Mouse (Mus musculus) erythroblast, adult 5-6 weeks (primary cell): ENCODE data around the gene Nfxl1. TPM values are rescaled to one million over a fixed set of nuclear protein-coding genes. Genes with fewer than 3 reads are reported as not detected.
"Not testable (repeated sequence)": the region's sequence is repeated elsewhere in the genome, so short reads cannot be mapped to it uniquely, and the experiment has no call there.

Source experiments
- ATAC-seq: replicated peaks from 2 replicates; pipeline ENCODE4 v1.8.0; 2016; ENCODE audit warnings: moderate number of reproducible peaks, mild to moderate bottlenecking, moderate TSS enrichment, inconsistent platforms; ENCODE audit not compliant: poor library complexity, low FRiP score, severe bottlenecking
- total RNA-seq, 2 experiments: library from RNA; stranded (forward) in 1 of 2; stranded (reverse) in 1 of 2; fragments of 150-400 nt in 1 of 2; fragments of 200-764, 138-1000 nt in 1 of 2; gene quantifications; 2 replicates each; pipeline versions ENCODE4 v1.2.3 to v1.2.4; 2015 to 2017; ENCODE audit warnings: low replicate concordance in 2 of 2

The Nfxl1 gene
- 5.8 and 15.0 TPM in 2 replicates for total RNA-seq (2015; ENCODE audit: low replicate concordance)
- total RNA-seq (2017; ENCODE audit: low replicate concordance): 10.1 and 11.8 TPM in 2 replicates

DNA sequence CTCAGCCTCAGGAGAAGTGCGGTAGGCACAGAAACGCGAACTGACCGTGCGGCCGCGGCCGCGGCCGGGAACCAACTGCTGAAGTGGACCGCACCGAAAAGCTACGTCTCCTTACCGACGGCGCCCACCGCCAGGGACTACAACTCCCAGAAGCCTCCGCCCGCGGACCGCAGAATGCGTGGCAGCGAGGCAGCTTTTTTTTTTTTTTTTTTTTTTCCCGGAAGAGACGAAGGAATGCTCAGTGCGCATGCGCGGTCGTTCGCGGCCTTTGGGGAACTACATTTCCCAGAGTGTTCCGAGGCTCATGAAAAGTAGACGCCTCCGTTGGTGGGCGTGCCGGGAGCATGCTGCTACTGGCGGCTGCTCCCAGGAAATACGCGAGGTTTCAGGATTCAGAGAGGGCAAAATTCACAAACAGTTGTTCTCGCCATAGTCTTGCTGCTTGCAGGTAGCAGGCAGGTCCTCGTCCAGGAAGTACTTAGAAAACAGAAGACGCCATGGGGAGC, at the start of gene Nfxl1:
Gene Nfxl1, minus strand, starts transcription at position 141 of the 506 bp plus-strand sequence.
- peak; percentile 96 for ATAC-seq

DNA sequence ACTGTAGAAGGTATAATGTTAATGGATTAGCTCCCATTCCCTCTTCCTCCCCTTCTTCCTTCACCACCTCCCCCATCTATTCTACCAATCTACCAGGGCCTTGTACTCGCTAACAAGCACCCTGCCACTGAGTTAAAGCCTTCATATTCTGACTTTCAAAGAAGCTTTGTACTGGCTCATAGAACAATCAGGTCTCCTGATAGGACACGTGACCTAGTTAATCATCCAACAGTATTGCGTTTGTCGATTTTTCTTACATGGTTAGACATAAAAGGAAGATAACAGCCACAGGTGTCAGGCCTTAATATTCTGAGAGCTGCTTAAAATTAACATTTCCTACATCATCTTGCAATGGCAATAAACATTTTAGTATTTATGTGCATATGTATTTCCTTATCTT, 43.7 kb upstream of the Nfxl1 start:
- ATAC-seq: no peak

DNA sequence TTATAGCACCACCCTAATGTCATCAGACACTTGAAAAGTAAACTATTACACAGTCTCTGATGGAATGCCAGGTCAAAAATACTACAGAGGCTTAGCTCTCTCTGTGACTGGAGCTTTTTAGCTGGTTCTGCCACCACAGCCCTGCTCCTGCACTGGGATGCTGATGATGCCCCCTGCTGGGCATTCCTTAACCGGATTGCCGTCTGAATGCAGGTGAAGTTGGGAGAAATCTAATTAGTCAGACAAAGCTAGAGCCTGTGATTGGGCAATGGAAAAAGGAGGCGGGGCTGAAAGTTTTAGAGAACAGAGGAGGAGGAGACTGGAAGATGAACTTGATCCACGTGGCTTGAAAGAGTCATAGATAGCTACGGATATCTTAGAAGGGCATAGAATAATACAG, 41.5 kb upstream of the Nfxl1 start:
- ATAC-seq: no peak

DNA sequence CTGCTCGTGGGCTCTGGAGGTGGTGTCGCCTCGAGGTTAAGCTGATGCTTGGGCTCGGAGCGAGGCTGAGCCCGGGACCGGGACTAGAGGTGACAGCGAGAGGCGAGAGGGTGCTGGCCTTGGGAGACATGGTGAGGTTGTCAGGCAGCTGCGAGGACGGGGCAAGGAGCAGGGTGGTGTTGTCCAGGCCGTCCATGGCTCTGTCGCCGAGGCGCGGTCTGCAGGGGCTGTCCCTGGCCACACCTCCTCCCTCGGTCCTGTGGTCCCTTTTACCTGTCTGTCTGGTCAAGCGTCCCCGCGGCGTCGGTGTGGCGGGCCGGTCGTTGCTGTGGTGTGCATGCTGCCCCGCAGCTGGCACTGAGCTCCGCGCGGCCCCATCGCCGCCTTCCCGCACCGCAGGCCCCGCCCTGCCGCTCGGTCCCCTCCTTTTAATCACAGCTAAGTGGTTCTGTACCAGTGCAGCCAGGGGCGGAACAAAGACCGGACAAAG, 27.8 kb upstream of the Nfxl1 start, which contains the start of gene Gm5868:
Gene Gm5868, minus strand, starts transcription at position 360 of the 490 bp plus-strand sequence.
- ATAC-seq: no peak

DNA sequence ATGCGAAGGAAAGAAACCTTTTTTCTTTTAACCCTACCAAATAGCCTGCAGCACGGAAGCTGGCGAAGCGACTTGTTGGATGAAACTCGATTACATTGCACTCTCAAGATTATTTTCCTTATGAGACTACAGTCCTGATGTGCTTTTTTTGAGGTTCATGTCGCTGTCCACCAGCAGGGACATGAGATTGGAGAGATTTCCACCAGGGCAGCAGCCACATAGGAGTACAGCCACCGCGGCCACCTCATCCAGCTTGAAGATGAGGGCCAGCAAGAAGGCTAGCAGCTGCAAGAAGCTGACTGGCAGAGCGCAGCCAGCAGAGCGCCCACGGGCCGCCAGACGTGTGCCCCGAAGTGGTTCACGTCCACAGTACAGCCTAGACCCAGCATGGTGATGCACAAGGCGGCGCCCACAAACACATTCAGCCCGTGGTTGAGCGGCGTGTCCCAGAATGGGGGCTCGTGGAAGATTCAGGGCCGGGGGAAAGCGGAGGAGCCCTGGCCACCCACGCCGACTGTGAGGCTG, 27.2 kb upstream of the Nfxl1 start:
- not testable (repeated sequence) for ATAC-seq

DNA sequence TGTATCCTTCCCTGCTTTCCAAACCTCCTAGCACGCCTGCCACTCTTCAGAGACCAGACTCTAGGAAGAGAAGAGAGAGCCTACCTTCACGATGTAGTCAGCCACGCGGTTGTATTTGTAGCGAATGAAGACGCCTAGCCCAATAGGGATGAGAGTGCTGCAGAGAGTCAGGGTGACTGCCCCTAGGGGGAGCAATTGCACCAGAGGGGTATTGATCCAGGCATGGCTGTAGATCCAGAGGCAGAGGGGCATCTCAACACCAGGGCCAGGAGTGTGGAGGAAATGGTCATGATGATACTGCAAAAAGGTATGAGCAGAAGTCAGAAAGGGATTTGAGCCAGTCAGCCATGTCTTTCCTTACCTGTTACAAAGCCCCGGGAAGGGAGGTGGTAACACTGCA, 26.6 kb upstream of the Nfxl1 start:
- not testable (repeated sequence) for ATAC-seq

DNA sequence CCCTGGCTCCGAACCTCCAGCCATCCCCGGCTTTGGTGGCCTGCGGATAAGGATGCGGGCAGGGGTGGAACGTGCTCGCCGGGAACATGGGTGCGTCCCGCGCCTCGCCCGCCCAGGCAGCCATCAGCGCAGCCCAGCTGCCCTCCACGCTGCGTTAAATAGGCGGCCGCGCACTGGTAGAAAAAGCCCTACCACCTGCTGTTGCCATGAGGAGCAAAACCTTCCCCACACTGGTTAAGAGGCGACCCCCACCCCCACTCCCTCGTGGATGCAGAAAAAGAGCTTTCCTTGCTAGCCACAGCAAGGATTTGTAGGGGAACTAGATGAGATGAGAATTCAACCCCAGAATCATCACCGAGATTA, 21.5 kb upstream of the Nfxl1 start, which contains the start of gene Zar1:
Gene Zar1, minus strand, starts transcription at position 285 of the 363 bp plus-strand sequence.
- ATAC-seq: not testable (repeated sequence)

DNA sequence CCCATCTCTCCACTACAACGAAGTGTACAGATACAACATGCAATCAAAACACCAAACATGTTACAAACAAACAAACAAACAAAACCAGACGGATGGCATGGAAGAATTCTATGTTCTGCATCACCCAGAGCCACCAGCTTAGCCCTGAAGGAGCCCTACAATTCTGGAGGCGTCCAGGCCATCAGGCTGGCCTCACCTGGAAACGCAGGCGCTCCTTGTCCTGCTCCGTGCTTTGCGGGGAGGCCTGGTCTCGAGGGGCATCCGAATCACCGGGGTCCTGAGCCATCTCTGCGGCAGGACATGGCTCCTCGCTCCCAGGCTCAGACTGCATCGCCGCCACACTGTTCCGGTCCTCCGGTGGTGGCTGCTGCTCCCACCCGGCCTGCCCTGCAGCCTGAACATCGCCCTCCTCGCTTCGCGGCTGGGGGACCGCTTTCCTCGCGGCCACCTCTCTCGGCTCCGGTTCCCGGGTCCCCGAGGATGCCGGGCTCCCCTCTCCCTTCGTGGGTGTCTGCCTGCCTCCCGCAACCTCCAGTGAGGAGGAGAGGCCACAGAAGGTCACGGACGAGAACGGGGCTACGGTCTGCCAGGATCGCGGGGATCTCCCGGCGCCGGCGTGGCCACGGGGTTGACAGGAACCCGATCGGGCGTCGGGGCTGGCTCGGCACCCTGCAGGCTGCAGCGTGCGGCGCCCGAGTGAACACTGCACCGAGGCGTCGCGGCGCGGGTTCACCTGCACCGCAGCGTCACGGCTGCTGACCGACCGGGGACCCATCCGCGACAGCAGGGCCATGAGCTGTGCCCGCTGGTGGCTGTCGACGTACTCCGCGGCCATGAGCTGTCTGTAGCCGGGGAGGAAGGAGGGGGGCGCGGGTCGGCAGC, 20.8 kb upstream of the Nfxl1 start:
- ATAC-seq: not testable (repeated sequence)

DNA sequence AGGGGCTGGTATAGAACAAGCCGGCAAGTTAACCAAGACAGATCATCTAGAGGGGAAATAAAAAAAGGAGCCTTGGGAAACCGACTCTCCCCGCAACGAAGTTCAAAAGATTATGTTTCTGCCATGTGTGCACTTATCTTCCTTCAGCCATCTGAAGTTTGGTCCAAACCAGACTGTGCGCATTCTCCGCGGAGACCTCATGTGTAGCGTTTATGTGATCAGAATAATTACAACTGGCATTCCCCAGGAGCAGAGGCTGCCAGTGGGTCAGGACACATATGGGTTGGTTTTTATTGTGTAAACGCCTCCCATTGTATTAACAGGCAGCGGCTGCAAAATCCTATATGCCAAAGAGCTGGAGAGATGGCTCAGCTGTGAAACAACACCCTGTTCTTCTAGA, 20.1 kb upstream of the Nfxl1 start:
- ATAC-seq: not testable (repeated sequence)

DNA sequence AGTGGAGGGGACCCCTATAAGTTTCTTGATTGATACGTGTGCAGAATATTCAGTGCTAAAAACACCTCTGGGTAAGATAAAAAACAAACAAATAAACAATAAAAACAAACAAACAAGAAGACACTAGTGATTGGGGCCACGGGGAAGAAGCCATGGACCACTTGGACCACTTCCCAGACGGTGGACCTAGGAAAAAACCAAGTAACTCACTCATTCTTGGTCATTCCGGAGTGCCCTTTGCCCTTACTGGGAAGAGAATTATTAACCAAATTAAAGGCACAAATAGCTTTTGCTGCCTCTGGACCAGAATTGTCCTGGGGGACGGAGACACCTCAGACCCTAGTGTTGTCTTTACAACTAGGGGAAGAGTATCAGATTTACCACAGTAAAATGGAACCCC, 6.1 kb upstream of the Nfxl1 start:
- ATAC-seq: no peak

DNA sequence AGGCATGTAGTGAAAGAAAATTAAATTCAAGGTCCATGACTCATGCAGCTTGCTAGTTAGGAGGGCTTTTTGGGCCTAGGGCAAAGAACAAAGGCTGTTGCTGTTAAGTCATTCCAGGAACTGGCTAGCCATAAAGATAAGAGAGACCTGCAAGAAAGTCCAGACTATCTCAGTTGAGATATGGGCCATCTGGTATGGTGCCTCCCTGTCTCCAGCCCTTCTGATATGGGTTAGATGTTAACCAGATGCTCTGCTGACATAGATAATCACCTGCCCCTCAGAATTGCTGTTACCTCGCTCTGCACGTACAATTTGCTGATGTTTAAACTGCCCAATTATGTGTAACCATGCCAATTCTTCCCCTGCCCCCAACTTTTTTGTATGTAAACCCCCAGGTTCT, 3.7 kb upstream of the Nfxl1 start:
- ATAC-seq: not testable (repeated sequence)

DNA sequence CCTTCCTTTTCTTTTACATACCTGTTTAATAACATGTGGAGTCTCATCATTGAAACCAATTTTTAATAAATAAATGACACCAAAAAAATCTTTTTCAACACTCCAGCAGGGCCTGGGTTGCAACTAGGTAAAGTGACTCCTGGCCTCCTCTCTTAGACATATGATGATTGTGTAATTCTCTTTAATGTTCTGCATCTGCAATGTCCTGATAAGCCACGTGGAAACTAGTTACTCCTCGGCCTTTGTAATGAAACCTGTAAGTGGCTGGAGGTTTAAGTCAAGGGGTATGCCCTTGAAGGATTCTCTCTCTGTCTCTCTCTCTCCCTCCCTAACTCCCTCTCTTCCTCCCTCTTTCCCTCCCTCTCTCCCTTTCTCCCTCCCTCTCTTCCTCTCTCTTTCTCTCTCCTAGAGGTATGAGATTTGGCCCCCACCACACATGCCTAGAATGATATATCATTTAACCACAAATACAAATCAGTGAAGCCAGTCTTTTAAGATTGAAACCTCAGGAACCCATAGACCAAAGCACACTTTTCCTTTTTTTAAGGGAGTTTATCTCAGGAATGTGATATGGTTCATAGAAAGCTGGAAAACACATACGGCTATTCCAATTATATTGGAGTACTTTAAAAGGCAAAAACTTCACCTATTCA, 1.6 kb upstream of the Nfxl1 start:
- no peak for ATAC-seq

DNA sequence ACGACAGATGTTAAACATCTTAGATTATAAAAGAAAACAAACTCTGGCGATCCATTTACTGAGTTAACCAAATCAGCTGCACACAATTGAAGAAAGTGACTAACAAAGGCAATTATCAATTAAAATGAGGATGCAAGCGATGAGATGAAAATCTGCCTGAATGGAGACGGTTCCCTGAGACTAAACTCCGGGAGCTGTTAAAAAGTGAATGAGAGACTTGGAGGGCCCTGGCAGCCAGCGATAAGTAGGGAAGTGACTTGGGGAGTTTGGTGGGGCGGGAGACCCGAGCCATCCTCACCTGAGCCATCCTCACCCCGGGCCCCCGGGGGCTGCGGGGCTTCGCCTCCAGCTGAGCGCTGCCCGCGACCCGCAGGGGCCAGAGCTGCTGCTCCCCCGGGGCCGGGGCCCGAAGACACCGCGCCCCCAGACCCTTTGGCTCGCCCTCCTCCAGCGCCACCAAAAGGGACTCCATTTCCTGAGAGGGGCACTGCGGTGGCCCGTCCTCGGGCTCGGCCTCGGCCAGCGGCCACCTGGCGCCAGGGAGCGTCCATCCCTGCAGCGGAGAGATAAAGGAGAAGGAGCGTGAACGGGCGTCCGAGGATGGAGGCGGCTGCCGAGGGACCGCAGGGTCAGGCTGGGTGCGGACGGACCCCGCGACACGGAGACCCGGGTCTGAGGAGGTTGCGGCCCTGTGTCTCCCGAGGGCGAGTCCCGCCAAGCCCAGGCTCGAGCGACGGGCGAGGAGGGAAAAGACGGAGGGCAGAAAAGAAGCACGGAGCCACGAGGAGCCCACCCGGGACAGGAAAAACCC, 563 bp downstream of the Nfxl1 start:
- peak; percentile 92 for ATAC-seq

DNA sequence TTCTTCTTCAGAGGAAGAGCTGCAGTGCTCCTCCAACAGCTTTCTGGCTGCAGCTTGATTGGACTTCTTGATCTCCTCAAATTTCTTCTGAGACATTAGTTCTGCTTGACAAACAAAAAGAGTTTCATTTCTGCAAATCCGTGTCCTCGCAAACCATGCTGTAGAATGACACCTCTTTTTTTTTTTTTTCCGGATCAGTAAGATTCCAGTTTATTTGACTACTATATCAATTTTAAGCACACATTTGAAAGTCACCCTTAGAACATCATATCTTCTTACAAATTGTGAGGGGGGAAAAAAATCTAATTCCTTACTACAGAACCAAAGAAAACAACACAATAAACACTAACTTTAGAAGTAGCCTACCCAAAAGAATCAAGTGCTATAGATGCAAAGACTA, 3.2 kb downstream of the Nfxl1 start:
- no peak for ATAC-seq

DNA sequence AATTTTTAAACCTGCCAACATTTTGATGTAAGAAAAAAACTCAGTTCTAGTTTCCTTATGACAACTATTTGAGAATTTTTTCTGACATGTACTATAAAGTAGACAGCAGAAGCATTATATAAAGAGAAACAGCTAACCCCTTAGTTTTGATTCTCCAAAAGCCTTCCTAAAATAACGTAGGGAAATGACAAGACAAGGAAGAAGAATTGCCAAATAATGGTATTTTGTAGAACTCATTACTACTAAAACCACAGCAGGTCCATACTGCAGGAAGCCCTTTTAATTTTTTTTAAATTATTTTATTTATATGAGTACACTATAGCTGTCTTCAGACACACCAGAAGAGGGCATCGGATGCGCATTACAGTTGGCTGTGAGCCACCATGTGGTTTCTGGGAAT, 8.3 kb downstream of the Nfxl1 start:
- ATAC-seq: no peak

DNA sequence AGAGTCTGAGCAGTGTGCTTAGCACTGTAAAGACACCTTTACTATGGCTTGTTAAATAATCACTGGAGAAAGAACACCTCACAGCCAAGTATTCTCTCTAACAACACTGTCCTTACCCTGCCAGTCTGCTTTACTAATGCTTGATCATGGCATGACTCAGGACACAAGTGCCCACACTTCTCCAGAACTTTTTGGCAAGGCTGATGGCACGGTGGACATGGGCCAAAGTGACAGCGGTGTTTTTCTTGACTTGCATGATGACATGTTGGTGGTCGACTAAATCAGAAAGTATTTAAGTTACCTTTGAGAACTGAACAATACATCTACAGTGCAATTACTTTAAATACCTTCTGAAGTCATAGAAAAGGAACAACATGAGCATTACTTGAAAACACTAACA, 30.6 kb downstream of the Nfxl1 start:
- no peak for ATAC-seq

DNA sequence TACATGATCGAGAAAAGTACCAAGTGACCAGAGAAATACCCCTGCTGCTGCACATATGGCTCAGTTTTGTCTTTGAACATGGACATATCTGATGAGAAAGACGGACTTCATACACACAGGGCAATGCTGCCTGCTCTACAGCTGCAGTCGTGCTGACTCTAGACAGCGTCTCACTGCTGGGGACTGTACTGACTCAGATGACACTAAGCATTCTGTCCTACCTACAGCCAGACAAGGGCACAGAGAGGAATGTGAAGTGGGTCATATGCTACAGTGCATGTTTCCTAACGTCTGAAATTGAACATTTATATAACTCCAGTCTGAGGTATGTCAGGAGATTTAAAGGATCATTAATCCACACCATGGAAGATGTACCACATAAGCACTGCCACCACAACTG, 45.7 kb downstream of the Nfxl1 start:
- no peak for ATAC-seq

DNA sequence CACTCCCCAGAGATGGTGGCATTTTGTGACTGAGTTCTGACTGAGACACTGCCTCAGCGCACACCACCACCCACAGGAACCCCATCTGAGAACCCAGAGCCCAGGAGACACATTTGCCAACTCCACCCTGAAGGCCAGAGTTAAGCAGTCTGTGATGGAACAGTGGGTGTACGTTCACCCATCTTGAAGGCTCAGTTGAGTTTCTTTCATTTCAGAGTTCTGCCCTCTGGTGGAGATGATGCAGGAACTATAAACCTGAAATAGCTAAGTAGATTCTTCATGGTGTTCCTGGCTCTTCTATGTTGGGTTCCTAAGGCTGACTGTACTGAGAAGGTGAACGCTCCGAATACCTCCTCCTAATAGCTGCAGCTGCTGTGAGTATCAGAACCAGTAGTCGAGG, 53.7 kb downstream of the Nfxl1 start:
- ATAC-seq: no peak
